Mouse (Mus musculus) liver, embryonic 12.5 days (tissue): ENCODE measurements around the gene Bcl6. TPM values are rescaled to one million over a fixed set of nuclear protein-coding genes. Genes with fewer than 3 reads are reported as not detected.

Experiments used
- ATAC-seq: fragments of 200-750 bp; cut with Nextera tagmentation; 2 replicates; pipeline ENCODE4 v1.8.0; 2017; ENCODE audit warnings: moderate number of reproducible peaks, mild to moderate bottlenecking, moderate library complexity
- H3K27ac ChIP-seq: fragments of 300-500 bp; sonication (generic); 2 replicates; pipeline ENCODE4 v1.5.1; 2016; ENCODE audit warnings: mild to moderate bottlenecking
- H3K27me3 ChIP-seq: fragments of 300-500 bp; sonication (generic); replicated peaks from 2 replicates; pipeline ENCODE4 v1.6.1; 2016; ENCODE audit warnings: mild to moderate bottlenecking, moderate library complexity
- H3K36me3 ChIP-seq: fragments of 300-500 bp; sonication (generic); 2 replicates; pipeline ENCODE4 v1.6.1; 2016; ENCODE audit warnings: mild to moderate bottlenecking, moderate library complexity
- H3K4me1 ChIP-seq: fragments of 300-500 bp; sonication (generic); 2 replicates; pipeline ENCODE4 v1.6.1; 2016
- H3K4me2 ChIP-seq: fragments of 300-500 bp; sonication (generic); 2 replicates; pipeline ENCODE4 v1.6.1; 2016; ENCODE audit warnings: mild to moderate bottlenecking, moderate library complexity
- H3K4me3 ChIP-seq: fragments of 300-500 bp; sonication (generic); 2 replicates; pipeline ENCODE4 v1.5.1; 2016; ENCODE audit warnings: mild to moderate bottlenecking, moderate library complexity
- H3K9ac ChIP-seq: fragments of 300-500 bp; sonication (generic); 2 replicates; pipeline ENCODE4 v1.6.1; 2016; ENCODE audit warnings: mild to moderate bottlenecking, moderate library complexity
- H3K9me3 ChIP-seq: fragments of 300-500 bp; sonication (generic); replicated peaks from 2 replicates; pipeline ENCODE4 v1.6.1; 2016; ENCODE audit warnings: mild to moderate bottlenecking, moderate library complexity
- whole genome bisulfite sequencing: fragments of 180-500 bp; shearing (Covaris S2); methylation state at CpG from one replicate; pipeline ENCODE4 v1.1.7; 2016; ENCODE audit not compliant: insufficient replicate concordance; 5-methylcytosine and 5-hydroxymethylcytosine counted together
- polyA plus RNA-seq: library from polyadenylated mRNA; unstranded; fragments of >200 nt; fragmentation: Nextera tagmentation; extraction: Ambion mirVana; gene quantifications from 2 replicates; pipeline ENCODE4 v1.2.1, GENCODE M21; 2016

The Bcl6 gene
- polyA plus RNA-seq, 1 experiment from 2014 or later = 0.19 TPM

- H3K36me3 ChIP-seq = no peaks in the 10 kb centered on the region
- H3K27me3 ChIP-seq = no peaks in the 10 kb centered on the region
- no peak within 1 kb of the TSS for H3K27ac ChIP-seq
- H3K4me3 ChIP-seq = no peak within 1 kb of the TSS
- H3K4me1 ChIP-seq = no peaks in the 10 kb centered on the region
- no peaks in the 10 kb centered on the region for H3K9me3 ChIP-seq
- no peak for ATAC-seq
- WGBS = 72% methylated on average over 11 of the region's 11 CpGs
- no peak within 1 kb of the TSS for H3K4me2 ChIP-seq
- H3K9ac ChIP-seq = no peak within 1 kb of the TSS
Measured at GRCm38 (mm10) chr16:23932294-23932693, 56.4 kb downstream of the Bcl6 start, which contains the start of gene Rtp2. Gene Rtp2, minus strand, starts transcription at chr16:23932394.

DNA sequence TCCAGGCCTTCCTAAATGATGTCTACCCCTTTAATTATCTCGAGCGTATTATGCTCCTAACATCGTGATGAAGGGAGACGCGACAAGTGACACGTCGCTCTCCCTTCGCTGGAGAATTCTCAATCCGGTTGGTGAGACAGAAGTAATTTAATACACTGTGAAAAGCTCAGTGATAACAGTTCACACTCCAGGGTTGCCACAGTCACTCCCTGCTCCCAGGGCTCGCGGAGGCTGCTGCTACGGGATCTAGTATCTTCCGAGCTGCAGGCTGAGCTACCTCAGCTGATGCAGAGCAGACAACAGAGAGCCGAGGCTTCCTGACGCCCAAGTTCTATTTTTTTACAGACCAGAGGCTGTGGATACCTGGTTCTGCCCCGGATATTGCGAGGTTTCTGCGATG is 57.4 kb downstream of the Bcl6 start:
- H3K27me3 ChIP-seq = no peaks in the 10 kb centered on the region
- H3K4me1 ChIP-seq = no peaks in the 10 kb centered on the region
- no peaks in the 10 kb centered on the region for H3K36me3 ChIP-seq
- no peaks in the 10 kb centered on the region for H3K9me3 ChIP-seq
- no peak overlapping the region for H3K27ac ChIP-seq
- H3K4me2 ChIP-seq = no peak overlapping the region
- no peak for ATAC-seq
- WGBS = 59% methylated on average over 18 of the region's 18 CpGs
- no peak overlapping the region for H3K4me3 ChIP-seq
- no peak overlapping the region for H3K9ac ChIP-seq

- Histone ChIP-seq H3K4me3 (no peak overlapping the region), H3K9me3 (no peaks in the 10 kb centered on the region), H3K4me1 (no peaks in the 10 kb centered on the region), H3K27me3 (no peaks in the 10 kb centered on the region), H3K9ac (no peak overlapping the region), H3K27ac (no peak overlapping the region), H3K4me2 (no peak overlapping the region), H3K36me3 (no peaks in the 10 kb centered on the region)
- 50% methylated on average over 3 of the region's 3 CpGs for WGBS
- no peak for ATAC-seq
Measured at GRCm38 (mm10) chr16:23930426-23931073, 58.1 kb downstream of the Bcl6 start.

- no peak overlapping the region for H3K27ac ChIP-seq
- H3K4me1 ChIP-seq = no peaks in the 10 kb centered on the region
- H3K4me3 ChIP-seq = no peak overlapping the region
- 76% methylated on average over 33 of the region's 33 CpGs for WGBS
- H3K4me2 ChIP-seq = no peak overlapping the region
- no peak for ATAC-seq
- H3K27me3 ChIP-seq = no peaks in the 10 kb centered on the region
- no peaks in the 10 kb centered on the region for H3K36me3 ChIP-seq
- H3K9me3 ChIP-seq = no peaks in the 10 kb centered on the region
- H3K9ac ChIP-seq = no peak overlapping the region
Measured at GRCm38 (mm10) chr16:23927301-23928114, 61.1 kb downstream of the Bcl6 start.

DNA sequence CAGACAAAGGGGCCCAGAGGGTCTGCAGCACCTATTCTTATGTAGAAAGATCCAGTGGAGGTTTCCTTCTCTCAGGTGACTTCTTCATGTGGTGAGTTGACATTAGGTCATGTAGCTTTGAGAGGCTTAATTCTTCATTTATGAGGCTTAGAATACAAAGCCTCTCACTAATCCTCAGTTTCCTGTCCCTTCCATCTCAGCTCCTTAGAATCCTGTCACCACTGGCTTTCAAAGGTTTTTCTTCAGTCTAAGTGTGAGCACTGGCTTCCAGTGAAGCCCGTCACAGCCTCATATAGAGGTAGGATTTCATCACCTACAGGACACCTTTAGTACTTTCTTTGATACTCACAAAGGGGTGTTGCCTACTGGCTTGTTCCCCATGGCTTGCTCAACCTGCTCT is 65.7 kb downstream of the Bcl6 start:
- no peaks in the 10 kb centered on the region for H3K36me3 ChIP-seq
- H3K4me1 ChIP-seq = no peaks in the 10 kb centered on the region
- no peak overlapping the region for H3K27ac ChIP-seq
- no peak overlapping the region for H3K9ac ChIP-seq
- H3K4me2 ChIP-seq = no peak overlapping the region
- WGBS = 63% methylated on average over 1 of the region's 1 CpGs
- no peaks in the 10 kb centered on the region for H3K9me3 ChIP-seq
- H3K4me3 ChIP-seq = no peak overlapping the region
- ATAC-seq = no peak
- H3K27me3 ChIP-seq = no peaks in the 10 kb centered on the region

- 54% methylated on average over 5 of the region's 5 CpGs for WGBS
- Histone ChIP-seq H3K4me3 (no peak overlapping the region), H3K27me3 (no peaks in the 10 kb centered on the region), H3K9ac (no peak overlapping the region), H3K27ac (no peak overlapping the region), H3K36me3 (no peaks in the 10 kb centered on the region), H3K9me3 (no peaks in the 10 kb centered on the region), H3K4me1 (no peaks in the 10 kb centered on the region), H3K4me2 (no peak overlapping the region)
- ATAC-seq = no peak
Measured at GRCm38 (mm10) chr16:23921697-23922096, 67.0 kb downstream of the Bcl6 start.

- Histone ChIP-seq H3K27me3 (no peaks in the 10 kb centered on the region), H3K9ac (no peak overlapping the region), H3K4me3 (no peak overlapping the region), H3K36me3 (no peaks in the 10 kb centered on the region), H3K9me3 (no peaks in the 10 kb centered on the region), H3K27ac (no peak overlapping the region), H3K4me1 (no peaks in the 10 kb centered on the region), H3K4me2 (no peak overlapping the region)
- WGBS = 56% methylated on average over 2 of the region's 2 CpGs
- no peak for ATAC-seq
Measured at GRCm38 (mm10) chr16:23919418-23919817, 69.2 kb downstream of the Bcl6 start.

Other genes with a start within 250 kb of the Bcl6 start
- gene Sst, start 97.9 kb downstream of the Bcl6 start, polyA plus RNA-seq = not detected in 2 replicates
- gene Rtp2, start 56.5 kb downstream of the Bcl6 start, polyA plus RNA-seq = not detected in 2 replicates
- gene Gm37419, start 370 bp downstream of the Bcl6 start, polyA plus RNA-seq = not detected in 2 replicates